Mouse (Mus musculus) brain, embryonic 14.5 days (tissue): Measurements from ENCODE around the gene Gm17349. TPM values are rescaled to one million over a fixed set of nuclear protein-coding genes. Genes with fewer than 3 reads are reported as not detected.
A peak's percentile ranks its signal among the peaks of the same experiment; 100 is the strongest.

Experiments used
- DNase-seq: peaks from one replicate; pipeline ENCODE4 v3.0.0-alpha.2; 2011; ENCODE audit warnings: low read depth
- CTCF ChIP-seq: fragments of 200-500 bp; IDR thresholded peaks from 2 replicates; pipeline ENCODE4 v1.5.1; 2012; ENCODE audit warnings: inconsistent platforms, mild to moderate bottlenecking, moderate library complexity, borderline replicate concordance; ENCODE audit not compliant: insufficient read depth, insufficient read length; ENCODE audit errors: extremely low read depth
- POLR2A ChIP-seq: fragments of 200-500 bp; IDR thresholded peaks from 2 replicates; pipeline ENCODE4 v1.6.1; 2012; ENCODE audit warnings: mild to moderate bottlenecking, inconsistent platforms, borderline replicate concordance; ENCODE audit not compliant: poor library complexity, insufficient read depth, insufficient read length, severe bottlenecking; ENCODE audit errors: extremely low read depth
- polyA plus RNA-seq: library from polyadenylated mRNA; depleted of rRNA; stranded (reverse); fragments of >200 nt; gene quantifications from 2 replicates; pipeline ENCODE4 v1.2.3, GENCODE M21; 2012

Gene Gm17349
- polyA plus RNA-seq, 1 experiment, result not detected

- no peak for TF ChIP-seq POLR2A
- no peak for TF ChIP-seq CTCF
Observed at GRCm38 (mm10) chr15:99726549-99726948, 21.3 kb upstream of the Gm17349 start.

GRCm38 (mm10) chr15:99725341-99726155, 20.3 kb upstream of the Gm17349 start, which contains the start of gene Cox14:
Gene Cox14 (plus strand): TSS chr15:99725618.
- TF ChIP-seq POLR2A (peak; percentile 67), CTCF (peak; percentile 99)
- DNase-seq, result peak; percentile 100

More at GRCm38 (mm10) chr15:99726549-99726948, 21.3 kb upstream of the Gm17349 start:
- no peak for DNase-seq

- DNase-seq, result peak; percentile 89
- TF ChIP-seq CTCF (peak; percentile 76), POLR2A (no peak)
Observed at GRCm38 (mm10) chr15:99724292-99725021, 19.2 kb upstream of the Gm17349 start.

- DNase-seq, result peak; percentile 39
- no peak for TF ChIP-seq POLR2A
- TF ChIP-seq CTCF, result no peak
Observed at GRCm38 (mm10) chr15:99723515-99724291, 18.4 kb upstream of the Gm17349 start.

GRCm38 (mm10) chr15:99723120-99723514, 17.8 kb upstream of the Gm17349 start:
- no peak for TF ChIP-seq POLR2A
- no peak for TF ChIP-seq CTCF
- DNase-seq, result no peak

- no peak for DNase-seq
- TF ChIP-seq CTCF (no peak), POLR2A (no peak)
Observed at GRCm38 (mm10) chr15:99721921-99722743, 16.8 kb upstream of the Gm17349 start.

- TF ChIP-seq CTCF, result no peak
- TF ChIP-seq POLR2A, result no peak
- DNase-seq, result no peak
Observed at GRCm38 (mm10) chr15:99719865-99720264, 14.6 kb upstream of the Gm17349 start.

GRCm38 (mm10) chr15:99718461-99719021, 13.3 kb upstream of the Gm17349 start:
- DNase-seq, result no peak
- TF ChIP-seq POLR2A, result no peak
- TF ChIP-seq CTCF, result no peak

- DNase-seq, result peak; percentile 64
Observed at GRCm38 (mm10) chr15:99717386-99718334, 12.4 kb upstream of the Gm17349 start, which contains the start of gene Gpd1. Gene Gpd1 (plus strand): TSS chr15:99717515.

More at GRCm38 (mm10) chr15:99717386-99718334, 12.4 kb upstream of the Gm17349 start, which contains the start of gene Gpd1:
- TF ChIP-seq CTCF, result no peak
- no peak for TF ChIP-seq POLR2A
